Mouse (Mus musculus) liver, embryonic 14.5 days (tissue): ENCODE measurements around the gene Ppm1m.

Source experiments
- CTCF ChIP-seq: IDR thresholded peaks from 2 replicates; pipeline ENCODE4 v1.5.1; 2016; ENCODE audit warnings: antibody characterized with exemption, low read depth, control low read depth
- EP300 ChIP-seq: IDR thresholded peaks from 2 replicates; pipeline ENCODE4 v1.6.1; 2016; ENCODE audit warnings: antibody characterized with exemption, low read depth

DNA sequence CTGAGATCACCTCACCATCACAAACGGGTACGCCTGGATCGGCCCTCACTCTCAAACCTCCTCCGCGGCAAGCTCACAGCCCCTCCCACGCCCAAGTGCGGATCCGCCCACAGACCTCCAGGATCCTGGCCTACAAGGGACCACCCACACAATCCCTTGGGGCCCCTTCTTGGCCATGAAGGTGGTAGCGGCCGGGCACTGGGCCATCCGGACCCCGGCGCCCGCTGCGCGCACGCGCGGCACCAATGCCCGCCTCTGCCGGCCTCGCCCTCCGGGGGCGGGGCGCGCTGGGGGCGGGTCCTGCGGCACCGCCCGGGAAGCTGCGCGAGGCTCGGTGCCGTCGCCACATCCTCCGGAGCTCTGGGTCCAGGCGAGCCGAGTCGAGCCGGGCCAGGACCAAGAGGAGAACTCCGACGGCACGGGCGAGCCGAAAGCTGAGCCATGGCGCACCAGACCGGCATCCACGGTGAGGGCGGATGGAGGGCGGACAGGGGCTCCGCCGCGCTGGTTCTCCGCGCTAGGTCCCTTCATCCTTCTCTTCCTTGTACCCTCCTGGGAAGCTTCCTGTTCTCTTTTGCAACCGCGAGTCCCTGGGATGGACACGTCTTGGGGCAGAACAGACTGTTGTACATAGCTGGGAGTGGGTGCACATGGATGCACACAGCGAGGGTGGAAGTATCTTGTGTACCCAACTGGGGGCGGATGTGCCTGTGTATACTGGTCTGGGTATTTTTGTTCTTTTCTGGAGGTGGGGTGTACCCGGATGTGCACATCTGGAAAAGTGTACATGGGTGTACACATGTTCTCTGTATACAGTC is 3.5 kb upstream of the Ppm1m start, which contains the start of gene Twf2:
- TF ChIP-seq EP300, result no peak
- no peak for TF ChIP-seq CTCF
